Mouse (Mus musculus) stomach, embryonic 15.5 days (tissue): ENCODE data around the gene Cep41. TPM values are rescaled to one million over a fixed set of nuclear protein-coding genes. Genes with fewer than 3 reads are reported as not detected.

Source experiments
- ATAC-seq: fragments of 200-750 bp; cut with Nextera tagmentation; 2 replicates; pipeline ENCODE4 v1.8.0; 2017; ENCODE audit warnings: low read depth, moderate number of reproducible peaks, moderate TSS enrichment; ENCODE audit not compliant: insufficient read depth, low FRiP score
- H3K27ac ChIP-seq: fragments of 300-500 bp; sonication (generic); 2 replicates; pipeline ENCODE4 v1.5.1; 2015; ENCODE audit warnings: mild to moderate bottlenecking, inconsistent platforms
- H3K27me3 ChIP-seq: fragments of 300-500 bp; sonication (generic); replicated peaks from 2 replicates; pipeline ENCODE4 v1.6.1; 2015; ENCODE audit warnings: inconsistent platforms
- H3K36me3 ChIP-seq: fragments of 300-500 bp; sonication (generic); 2 replicates; pipeline ENCODE4 v1.6.1; 2015; ENCODE audit warnings: inconsistent platforms
- H3K4me1 ChIP-seq: fragments of 300-500 bp; sonication (generic); 2 replicates; pipeline ENCODE4 v1.6.1; 2015; ENCODE audit warnings: inconsistent platforms
- H3K4me2 ChIP-seq: fragments of 300-500 bp; sonication (generic); 2 replicates; pipeline ENCODE4 v1.6.1; 2015; ENCODE audit warnings: mild to moderate bottlenecking, inconsistent platforms
- H3K4me3 ChIP-seq: fragments of 300-500 bp; sonication (generic); replicated peaks from 2 replicates; pipeline ENCODE4 v1.5.1; 2015; ENCODE audit warnings: inconsistent platforms
- H3K9ac ChIP-seq: fragments of 300-500 bp; sonication (generic); 2 replicates; pipeline ENCODE4 v1.6.1; 2015; ENCODE audit warnings: inconsistent platforms
- H3K9me3 ChIP-seq: fragments of 300-500 bp; sonication (generic); 2 replicates; pipeline ENCODE4 v1.6.1; 2016; ENCODE audit warnings: inconsistent platforms
- WGBS: fragments of 180-500 bp; shearing (Covaris S2); methylation state at CpG from one replicate; pipeline ENCODE4 v1.1.7; 2015; 5-methylcytosine and 5-hydroxymethylcytosine counted together
- polyA plus RNA-seq: library from polyadenylated mRNA; unstranded; fragments of >200 nt; fragmentation: Nextera tagmentation; extraction: Ambion mirVana; gene quantifications from 2 replicates; pipeline ENCODE4 v1.2.1, GENCODE M21; 2015

Gene Cep41
- polyA plus RNA-seq, 1 experiment from 2014 or later, result 10.0 TPM

- Histone ChIP-seq H3K27ac (no peak overlapping the region), H3K9me3 (no peaks in the 10 kb centered on the region), H3K9ac (no peak overlapping the region), H3K4me2 (no peak overlapping the region), H3K27me3 (no peaks in the 10 kb centered on the region), H3K36me3 (no peaks in the 10 kb centered on the region), H3K4me1 (0 out of 2 replicates have a peak, but pooled peaks cover 6% of the 10 kb centered on the region), H3K4me3 (no peak overlapping the region)
- 77% methylated on average over 6 of the region's 6 CpGs for WGBS
- no peak for ATAC-seq
Observed at GRCm38 (mm10) chr6:30645379-30645778, 48.2 kb downstream of the Cep41 start.

GRCm38 (mm10) chr6:30644462-30644861 lies 49.1 kb downstream of the Cep41 start:
- Histone ChIP-seq H3K4me1 (0 out of 2 replicates have a peak, but pooled peaks cover 2% of the 10 kb centered on the region), H3K4me2 (no peak overlapping the region), H3K9me3 (no peaks in the 10 kb centered on the region), H3K36me3 (no peaks in the 10 kb centered on the region), H3K27ac (no peak overlapping the region), H3K27me3 (no peaks in the 10 kb centered on the region), H3K9ac (no peak overlapping the region), H3K4me3 (no peak overlapping the region)
- ATAC-seq, result no peak
- 80% methylated on average over 3 of the region's 3 CpGs for WGBS

GRCm38 (mm10) chr6:30643694-30644460 lies 49.7 kb downstream of the Cep41 start:
- no peak overlapping the region for H3K27ac ChIP-seq
- H3K27me3 ChIP-seq, result no peaks in the 10 kb centered on the region
- H3K9me3 ChIP-seq, result no peaks in the 10 kb centered on the region
- H3K4me2 ChIP-seq, result no peak overlapping the region
- no peak overlapping the region for H3K4me3 ChIP-seq
- no peak for ATAC-seq
- H3K4me1 ChIP-seq, result no peaks in the 10 kb centered on the region
- no peaks in the 10 kb centered on the region for H3K36me3 ChIP-seq
- H3K9ac ChIP-seq, result no peak overlapping the region
- 62% methylated on average over 12 of the region's 12 CpGs for WGBS

- H3K9me3 ChIP-seq, result no peaks in the 10 kb centered on the region
- H3K27me3 ChIP-seq, result no peaks in the 10 kb centered on the region
- WGBS, result 65% methylated on average over 5 of the region's 5 CpGs
- no peak within 1 kb of the TSS for H3K9ac ChIP-seq
- no peaks in the 10 kb centered on the region for H3K36me3 ChIP-seq
- peaks cover 15% of the 10 kb centered on the region for H3K4me1 ChIP-seq
- H3K4me2 ChIP-seq, result no peak within 1 kb of the TSS
- no peak for ATAC-seq
- H3K27ac ChIP-seq, result peak within 1 kb of the TSS; percentile 57
- H3K4me3 ChIP-seq, result peak within 1 kb of the TSS; percentile 6; the same call in 1 of the 2 replicates
Observed at GRCm38 (mm10) chr6:30638674-30639268, 54.8 kb downstream of the Cep41 start, which contains the start of gene Cpa1. Cpa1 (plus strand) TSS chr6:30639218.

GRCm38 (mm10) chr6:30636186-30636842 lies 57.2 kb downstream of the Cep41 start:
- Histone ChIP-seq H3K4me3 (no peak overlapping the region), H3K27ac (peak overlapping the region; percentile 76), H3K36me3 (no peaks in the 10 kb centered on the region), H3K9me3 (no peaks in the 10 kb centered on the region), H3K27me3 (no peaks in the 10 kb centered on the region), H3K4me1 (peaks cover 23% of the 10 kb centered on the region), H3K9ac (no peak overlapping the region), H3K4me2 (no peak overlapping the region)
- WGBS, result 32% methylated on average over 4 of the region's 4 CpGs
- ATAC-seq, result no peak

- Histone ChIP-seq H3K9me3 (no peaks in the 10 kb centered on the region), H3K9ac (no peak overlapping the region), H3K4me1 (peaks cover 23% of the 10 kb centered on the region), H3K4me3 (no peak overlapping the region), H3K36me3 (no peaks in the 10 kb centered on the region), H3K4me2 (no peak overlapping the region), H3K27me3 (no peaks in the 10 kb centered on the region), H3K27ac (peak overlapping the region; percentile 77)
- ATAC-seq, result no peak
- WGBS, result 37% methylated on average over 8 of the region's 8 CpGs
Observed at GRCm38 (mm10) chr6:30635361-30635862, 58.1 kb downstream of the Cep41 start.

GRCm38 (mm10) chr6:30629989-30630388 lies 63.6 kb downstream of the Cep41 start:
- 80% methylated on average over 1 of the region's 1 CpGs for WGBS
- H3K9ac ChIP-seq, result no peak overlapping the region
- H3K4me3 ChIP-seq, result no peak overlapping the region
- H3K36me3 ChIP-seq, result no peaks in the 10 kb centered on the region
- no peak overlapping the region for H3K27ac ChIP-seq
- H3K4me2 ChIP-seq, result no peak overlapping the region
- no peaks in the 10 kb centered on the region for H3K9me3 ChIP-seq
- H3K4me1 ChIP-seq, result peaks cover 8% of the 10 kb centered on the region; the same call in 1 of the 2 replicates
- no peak for ATAC-seq
- no peaks in the 10 kb centered on the region for H3K27me3 ChIP-seq

GRCm38 (mm10) chr6:30628152-30628551 lies 65.4 kb downstream of the Cep41 start:
- ATAC-seq, result 0 out of 2 replicates have a peak, but pooled peaks have one; percentile 29
- Histone ChIP-seq H3K4me2 (no peak overlapping the region), H3K36me3 (no peaks in the 10 kb centered on the region), H3K27ac (no peak overlapping the region), H3K27me3 (no peaks in the 10 kb centered on the region), H3K4me3 (no peak overlapping the region), H3K4me1 (peaks cover 8% of the 10 kb centered on the region; the same call in 1 of the 2 replicates), H3K9ac (no peak overlapping the region), H3K9me3 (no peaks in the 10 kb centered on the region)
- 19% methylated on average over 6 of the region's 6 CpGs for WGBS

- H3K4me3 ChIP-seq, result no peak overlapping the region
- H3K4me2 ChIP-seq, result no peak overlapping the region
- H3K27ac ChIP-seq, result no peak overlapping the region
- no peaks in the 10 kb centered on the region for H3K36me3 ChIP-seq
- no peak overlapping the region for H3K9ac ChIP-seq
- WGBS, result 88% methylated on average over 9 of the region's 9 CpGs
- ATAC-seq, result no peak
- no peaks in the 10 kb centered on the region for H3K27me3 ChIP-seq
- no peaks in the 10 kb centered on the region for H3K9me3 ChIP-seq
- peaks cover 3% of the 10 kb centered on the region; the same call in 1 of the 2 replicates for H3K4me1 ChIP-seq
Observed at GRCm38 (mm10) chr6:30624763-30625162, 68.8 kb downstream of the Cep41 start.

GRCm38 (mm10) chr6:30621986-30622389 lies 71.6 kb downstream of the Cep41 start:
- no peak overlapping the region for H3K27ac ChIP-seq
- WGBS, result 39% methylated on average over 4 of the region's 4 CpGs
- ATAC-seq, result no peak

GRCm38 (mm10) chr6:30620994-30621393 lies 72.6 kb downstream of the Cep41 start:
- Histone ChIP-seq H3K9me3 (no peaks in the 10 kb centered on the region), H3K9ac (no peak overlapping the region), H3K36me3 (no peaks in the 10 kb centered on the region), H3K4me3 (no peak overlapping the region), H3K27me3 (no peaks in the 10 kb centered on the region), H3K4me1 (peaks cover 20% of the 10 kb centered on the region), H3K27ac (no peak overlapping the region), H3K4me2 (no peak overlapping the region)
- WGBS, result 88% methylated on average over 6 of the region's 6 CpGs
- no peak for ATAC-seq

More at GRCm38 (mm10) chr6:30621986-30622389, 71.6 kb downstream of the Cep41 start:
- Histone ChIP-seq H3K36me3 (no peaks in the 10 kb centered on the region), H3K4me2 (no peak overlapping the region), H3K9me3 (no peaks in the 10 kb centered on the region), H3K4me1 (peaks cover 11% of the 10 kb centered on the region), H3K9ac (no peak overlapping the region), H3K4me3 (no peak overlapping the region), H3K27me3 (no peaks in the 10 kb centered on the region)

GRCm38 (mm10) chr6:30620591-30620990 lies 73.0 kb downstream of the Cep41 start:
- H3K27me3 ChIP-seq, result no peaks in the 10 kb centered on the region
- H3K9me3 ChIP-seq, result no peaks in the 10 kb centered on the region
- 76% methylated on average over 4 of the region's 4 CpGs for whole genome bisulfite sequencing
- H3K4me3 ChIP-seq, result no peak overlapping the region
- no peak overlapping the region for H3K4me2 ChIP-seq
- H3K4me1 ChIP-seq, result peaks cover 20% of the 10 kb centered on the region
- H3K9ac ChIP-seq, result no peak overlapping the region
- H3K27ac ChIP-seq, result no peak overlapping the region
- no peak for ATAC-seq
- H3K36me3 ChIP-seq, result no peaks in the 10 kb centered on the region
